Mouse (Mus musculus) heart, postnatal 0 days (tissue): ENCODE data around the gene Csf2. TPM values are rescaled to one million over a fixed set of nuclear protein-coding genes. Genes with fewer than 3 reads are reported as not detected.

Experiments
- ATAC-seq: fragments of 200-750 bp; cut with Nextera tagmentation; 2 replicates; pipeline ENCODE4 v1.8.0; 2017; ENCODE audit warnings: low read depth, moderate number of reproducible peaks, moderate library complexity; ENCODE audit not compliant: insufficient read depth
- DNase-seq: peaks from one replicate; pipeline ENCODE4 v3.0.0-alpha.2; 2016; ENCODE audit warnings: low spot score
- H3K27ac ChIP-seq: fragments of 300-500 bp; sonication (generic); 2 replicates; pipeline ENCODE4 v1.5.1; 2014; ENCODE audit warnings: low read depth, mild to moderate bottlenecking
- H3K27me3 ChIP-seq: fragments of 300-500 bp; sonication (generic); 2 replicates; pipeline ENCODE4 v1.6.1; 2014; ENCODE audit warnings: low read length, mixed read lengths; ENCODE audit not compliant: control insufficient read depth, insufficient read depth
- H3K36me3 ChIP-seq: fragments of 300-500 bp; sonication (generic); replicated peaks from 2 replicates; pipeline ENCODE4 v1.6.1; 2014; ENCODE audit warnings: low read length, mixed read lengths; ENCODE audit not compliant: control insufficient read depth, insufficient read depth
- H3K4me1 ChIP-seq: fragments of 300-500 bp; sonication (generic); 2 replicates; pipeline ENCODE4 v1.6.1; 2014; ENCODE audit warnings: antibody characterized with exemption; ENCODE audit not compliant: control insufficient read depth, insufficient read depth
- H3K4me2 ChIP-seq: fragments of 300-500 bp; sonication (generic); 2 replicates; pipeline ENCODE4 v1.6.1; 2014; ENCODE audit warnings: low read depth, mild to moderate bottlenecking, low read length, moderate library complexity
- H3K4me3 ChIP-seq: fragments of 300-500 bp; sonication (generic); 2 replicates; pipeline ENCODE4 v1.5.1; 2014; ENCODE audit warnings: low read depth, low read length
- H3K9ac ChIP-seq: fragments of 300-500 bp; sonication (generic); replicated peaks from 2 replicates; pipeline ENCODE4 v1.6.1; 2014; ENCODE audit warnings: low read depth, low read length, mixed read lengths
- H3K9me3 ChIP-seq: fragments of 300-500 bp; sonication (generic); replicated peaks from 2 replicates; pipeline ENCODE4 v1.6.1; 2016; ENCODE audit warnings: low read length; ENCODE audit not compliant: control insufficient read depth
- CTCF ChIP-seq: IDR thresholded peaks from 2 replicates; pipeline ENCODE4 v1.5.1; 2016; ENCODE audit warnings: antibody characterized with exemption, control low read depth, low read depth
- EP300 ChIP-seq: IDR thresholded peaks from 2 replicates; pipeline ENCODE4 v1.6.1; 2016; ENCODE audit warnings: antibody characterized with exemption, low read depth
- WGBS: fragments of 180-500 bp; shearing (Covaris S2); extraction: QIAGEN DNeasy Blood & Tissue Kit; methylation state at CpG from one replicate; pipeline ENCODE4 v1.1.7; 2014; 5-methylcytosine and 5-hydroxymethylcytosine counted together
- polyA plus RNA-seq: library from polyadenylated mRNA; unstranded; fragments of >200 nt; fragmentation: Nextera tagmentation; extraction: Ambion mirVana; gene quantifications from 2 replicates; pipeline ENCODE4 v1.2.1, GENCODE M21; 2015
- total RNA-seq: library from RNA; depleted of rRNA; stranded (reverse); fragments of >200 nt; gene quantifications from 2 replicates; pipeline ENCODE4 v1.2.3, GENCODE M21; 2014; ENCODE audit warnings: low replicate concordance

The Csf2 gene
- total and polyA plus RNA-seq, 2 experiments from 2014 or later: not detected

GRCm38 (mm10) chr11:54217384-54217783 is 32.1 kb downstream of the Csf2 start:
- no peak overlapping the region for H3K9ac ChIP-seq
- TF ChIP-seq CTCF: no peak
- TF ChIP-seq EP300: no peak
- no peak for DNase-seq
- ATAC-seq: no peak
- H3K4me3 ChIP-seq: no peak overlapping the region
- H3K27me3 ChIP-seq: no peaks in the 10 kb centered on the region
- H3K4me2 ChIP-seq: no peak overlapping the region
- WGBS: 59% methylated on average over 7 of the region's 7 CpGs
- H3K27ac ChIP-seq: no peak overlapping the region
- H3K9me3 ChIP-seq: no peaks in the 10 kb centered on the region
- no peaks in the 10 kb centered on the region for H3K36me3 ChIP-seq
- no peaks in the 10 kb centered on the region for H3K4me1 ChIP-seq

DNA sequence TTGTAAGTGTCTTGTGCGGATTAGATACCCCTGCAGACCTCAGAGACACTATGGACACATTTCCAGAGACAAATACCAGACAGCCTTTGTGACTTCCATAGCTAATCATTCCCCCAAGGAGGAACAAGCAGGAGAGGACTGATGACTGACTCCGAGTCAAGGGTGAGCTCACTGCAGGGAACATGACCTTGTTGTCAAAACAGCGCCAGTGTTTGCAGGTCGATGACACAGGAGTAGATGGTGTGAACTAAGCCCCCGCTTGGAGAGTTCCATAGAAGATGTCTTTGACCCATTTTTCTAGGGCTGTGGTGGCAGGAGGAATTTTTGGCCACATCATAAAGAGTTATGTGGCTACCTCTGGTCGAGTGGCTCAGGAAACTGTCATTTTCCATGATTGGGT is 33.4 kb downstream of the Csf2 start:
- ATAC-seq: no peak

DNA sequence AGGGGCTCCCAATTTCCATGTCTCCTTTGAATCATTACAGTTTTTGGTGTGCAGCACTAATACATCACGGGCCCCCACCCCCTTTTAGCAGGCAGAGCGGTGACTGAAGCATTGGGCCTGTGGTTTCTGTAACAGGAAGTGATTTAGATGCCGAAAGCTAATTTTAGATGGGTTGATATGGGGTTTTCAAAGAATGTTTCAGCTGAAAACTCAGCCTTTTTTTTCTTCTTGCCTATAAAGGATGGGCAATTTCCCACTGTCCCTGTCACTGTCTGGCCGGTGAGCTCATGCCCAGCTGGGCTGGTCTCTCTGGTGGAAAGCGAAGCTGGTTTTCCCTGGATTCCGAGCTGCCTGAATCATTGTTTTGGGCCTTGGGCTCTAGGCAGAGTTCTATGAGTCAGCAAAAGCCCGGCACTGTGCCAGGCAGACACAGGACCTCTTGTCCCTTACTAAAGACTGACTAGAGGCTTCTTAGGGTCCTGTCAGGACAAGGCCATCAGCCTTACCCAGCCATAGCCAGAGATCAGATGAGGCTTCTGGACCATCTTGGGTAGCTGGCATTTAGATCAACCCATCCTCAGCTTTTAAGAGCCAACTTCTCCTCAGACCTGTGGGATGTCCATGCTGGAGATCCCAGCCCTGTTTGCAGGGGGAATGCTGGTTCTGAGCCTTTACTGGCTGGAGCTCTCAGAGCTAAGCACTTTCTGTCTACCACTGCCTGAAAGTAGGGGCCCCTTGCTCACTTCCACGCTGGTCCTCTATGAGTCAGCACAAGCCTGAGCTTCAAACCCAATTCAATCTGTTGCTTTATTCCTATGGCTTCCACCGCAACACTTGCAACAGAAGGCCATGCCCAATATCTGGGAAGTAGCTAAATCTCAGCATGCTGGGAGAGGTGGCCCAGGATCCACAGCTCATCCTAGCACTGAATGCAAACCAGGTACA is 34.7 kb downstream of the Csf2 start:
- Histone ChIP-seq H3K27ac (no peak overlapping the region), H3K9ac (no peak overlapping the region), H3K4me1 (no peaks in the 10 kb centered on the region), H3K4me2 (no peak overlapping the region), H3K36me3 (no peaks in the 10 kb centered on the region), H3K9me3 (no peaks in the 10 kb centered on the region), H3K4me3 (no peak overlapping the region), H3K27me3 (no peaks in the 10 kb centered on the region)
- WGBS: 66% methylated on average over 9 of the region's 9 CpGs
- TF ChIP-seq CTCF: no peak
- no peak for TF ChIP-seq EP300
- DNase-seq (peak; percentile 18), ATAC-seq (no peak)

More for the DNA sequence above, 33.4 kb downstream of the Csf2 start:
- Histone ChIP-seq H3K36me3 (no peaks in the 10 kb centered on the region), H3K9ac (no peak overlapping the region), H3K4me3 (no peak overlapping the region), H3K27ac (no peak overlapping the region), H3K9me3 (no peaks in the 10 kb centered on the region), H3K4me1 (no peaks in the 10 kb centered on the region), H3K27me3 (no peaks in the 10 kb centered on the region), H3K4me2 (no peak overlapping the region)
- WGBS: 63% methylated on average over 6 of the region's 6 CpGs
- TF ChIP-seq EP300: no peak
- no peak for TF ChIP-seq CTCF
- no peak for DNase-seq

- ATAC-seq (no peak), DNase-seq (no peak)
- Histone ChIP-seq H3K9me3 (no peaks in the 10 kb centered on the region), H3K4me3 (no peak overlapping the region), H3K9ac (no peak overlapping the region), H3K27ac (no peak overlapping the region), H3K27me3 (no peaks in the 10 kb centered on the region), H3K4me1 (no peaks in the 10 kb centered on the region), H3K36me3 (no peaks in the 10 kb centered on the region), H3K4me2 (no peak overlapping the region)
- 78% methylated on average over 5 of the region's 5 CpGs for WGBS
- no peak for TF ChIP-seq CTCF
- TF ChIP-seq EP300: no peak
Measured at GRCm38 (mm10) chr11:54213631-54214030, 35.8 kb downstream of the Csf2 start.

DNA sequence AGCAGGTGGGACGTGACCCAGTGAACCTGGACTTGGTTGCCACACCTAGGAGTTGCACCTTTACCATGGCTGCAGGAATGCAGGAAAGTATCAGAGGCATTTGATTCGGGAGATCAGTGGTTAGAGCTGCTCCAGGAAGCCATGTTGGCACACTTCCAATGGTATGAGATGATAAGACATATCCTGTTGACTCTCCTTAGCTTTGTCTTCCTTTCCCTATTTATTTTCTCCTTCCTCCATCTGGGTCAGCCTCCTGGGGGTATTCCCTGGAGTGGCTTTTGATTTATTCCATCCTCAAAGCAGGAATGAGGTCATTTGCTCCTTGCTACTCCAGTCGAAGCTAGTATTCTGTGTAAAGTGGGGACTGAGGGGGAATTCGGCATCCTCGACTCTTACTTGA is 42.5 kb downstream of the Csf2 start:
- WGBS: 55% methylated on average over 5 of the region's 5 CpGs
- no peak overlapping the region for H3K4me3 ChIP-seq
- ATAC-seq (no peak), DNase-seq (peak; percentile 36)
- no peak for TF ChIP-seq EP300
- TF ChIP-seq CTCF: no peak
- H3K9me3 ChIP-seq: no peaks in the 10 kb centered on the region
- no peaks in the 10 kb centered on the region for H3K36me3 ChIP-seq
- H3K4me1 ChIP-seq: no peaks in the 10 kb centered on the region
- no peak overlapping the region for H3K9ac ChIP-seq
- no peaks in the 10 kb centered on the region for H3K27me3 ChIP-seq
- H3K27ac ChIP-seq: no peak overlapping the region
- H3K4me2 ChIP-seq: no peak overlapping the region
